ENCODE assay signal across 1 mouse cellular context in the genomic region with DNA sequence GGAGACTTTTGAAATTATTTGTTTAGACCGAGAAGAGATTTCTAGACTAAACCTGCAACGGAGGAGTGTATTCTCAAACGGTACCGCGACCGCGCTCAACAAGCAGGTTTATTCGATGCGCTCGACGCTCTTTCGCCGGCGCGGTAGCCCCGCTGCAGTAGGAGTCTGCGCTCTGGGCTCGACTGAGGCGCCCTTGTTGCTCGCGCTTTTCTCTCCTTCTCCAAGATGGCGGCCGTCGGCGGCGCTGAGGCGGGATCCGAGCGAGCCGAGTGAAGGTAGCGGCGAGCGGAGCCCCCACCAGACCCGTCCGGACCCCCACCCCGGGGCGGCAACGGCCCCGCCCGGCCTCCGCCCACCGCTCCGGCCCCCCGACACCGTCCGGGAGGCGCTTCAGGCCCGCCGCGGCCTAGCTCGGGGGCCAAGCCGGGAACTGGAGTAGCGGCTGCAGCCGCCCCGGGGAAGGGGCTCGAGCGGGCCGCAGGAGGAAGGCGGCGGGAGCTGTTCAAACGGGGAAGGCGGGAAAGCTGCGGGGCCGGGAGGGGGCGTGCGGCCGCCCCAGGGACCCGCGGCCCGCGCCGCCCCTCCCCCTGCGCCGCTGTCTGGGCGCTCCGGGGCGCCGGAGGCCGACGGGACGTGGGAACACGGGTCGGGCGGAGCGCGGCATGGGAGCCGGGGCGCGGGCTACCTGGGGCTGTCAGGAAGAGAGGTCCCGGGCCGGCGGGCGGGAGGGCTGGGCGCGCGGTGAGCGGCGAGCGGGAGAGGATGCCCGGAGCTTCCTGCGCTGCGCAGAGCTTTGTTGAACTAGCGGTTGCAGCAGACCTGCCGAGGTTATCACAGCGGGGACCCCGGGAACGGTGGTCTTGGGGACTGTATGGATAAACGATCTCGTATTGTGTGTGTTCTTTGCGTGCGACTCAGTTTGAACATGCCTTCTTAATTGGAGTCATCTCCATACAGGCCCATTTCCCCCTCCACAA.
TF ChIP-seq lines count a peak whose summit lies in the region.

No protein-coding gene starts in this region.

TF ChIP-seq in CH12.LX, 34 proteins besides CTCF, POLR2A, EP300 and RAD21:
- TF ChIP-seq JUND (conservative IDR thresholded peaks at IDR 0.05; ENCODE audit: low read depth, low read length) (no peak), MYC (IDR thresholded peaks at IDR 0.05; ENCODE audit: low read depth, low read length) (peak; percentile 53; the same call in 1 of the 2 replicates), MXI1 (IDR thresholded peaks at IDR 0.05; ENCODE audit: low read depth, low read length) (peak; percentile 68; the same call in 1 of the 2 replicates), KAT2A (IDR thresholded peaks at IDR 0.05; ENCODE audit: insufficient replicate concordance, low read length) (0 out of 2 replicates have a peak, but pooled peaks have one; percentile 46), USF1 (IDR thresholded peaks at IDR 0.05; ENCODE audit: low read depth, low read length) (no peak), MAFK (IDR thresholded peaks at IDR 0.05; ENCODE audit: insufficient replicate concordance, low read length) (no peak), JUN (IDR thresholded peaks at IDR 0.05; ENCODE audit: insufficient read depth, low read depth, low read length) (no peak), ZC3H11A (IDR thresholded peaks at IDR 0.05; ENCODE audit: low read depth, low read length) (no peak), CHD1 (IDR thresholded peaks at IDR 0.05; ENCODE audit: low read depth, low read length) (no peak), GABPA (IDR thresholded peaks at IDR 0.05; ENCODE audit: insufficient replicate concordance, low read depth, low read length) (no peak), MEF2A (IDR thresholded peaks at IDR 0.05; ENCODE audit: borderline replicate concordance, low read depth, low read length) (no peak), ZMIZ1 (IDR thresholded peaks at IDR 0.05; ENCODE audit: low read depth, low read length) (no peak), CHD2 (IDR thresholded peaks at IDR 0.05; ENCODE audit: low read length) (0 out of 2 replicates have a peak, but pooled peaks have one; percentile 44), ZKSCAN1 (IDR thresholded peaks at IDR 0.05; ENCODE audit: borderline replicate concordance, low read depth, low read length) (peak; percentile 23; the same call in 1 of the 2 replicates), UBTF (IDR thresholded peaks at IDR 0.05; ENCODE audit: low read depth, low read length) (peak; percentile 100), NRF1 (IDR thresholded peaks at IDR 0.05; ENCODE audit: low read depth, low read length) (peak; percentile 75), USF2 (conservative IDR thresholded peaks at IDR 0.05; ENCODE audit: low read depth, low read length) (no peak), PAX5 (IDR thresholded peaks at IDR 0.05; ENCODE audit: low read length) (no peak), ZNF384 (IDR thresholded peaks at IDR 0.05; ENCODE audit: low read depth, low read length) (no peak), TCF12 (IDR thresholded peaks at IDR 0.05; ENCODE audit: low read depth, low read length) (peak; percentile 92), ELF1 (IDR thresholded peaks at IDR 0.05; ENCODE audit: low read depth, low read length) (peak; percentile 35), MAZ (IDR thresholded peaks at IDR 0.05; ENCODE audit: low read depth, low read length) (no peak), NELFE (IDR thresholded peaks at IDR 0.05; ENCODE audit: low read depth, low read length) (peak; percentile 63), POLR2AphosphoS2 (IDR thresholded peaks at IDR 0.05; ENCODE audit: low read depth, low read length) (no peak), SMC3 (IDR thresholded peaks at IDR 0.05; ENCODE audit: low read depth, low read length) (no peak), IRF4 (IDR thresholded peaks at IDR 0.05; ENCODE audit: low read depth, low read length) (no peak; the same call in 1 of the 2 replicates), HCFC1 (IDR thresholded peaks at IDR 0.05; ENCODE audit: low read depth, low read length) (peak; percentile 83), BHLHE40 (IDR thresholded peaks at IDR 0.05; ENCODE audit: low read depth, low read length) (no peak), RCOR1 (conservative IDR thresholded peaks at IDR 0.05; ENCODE audit: low read depth, low read length) (no peak), SIN3A (IDR thresholded peaks at IDR 0.05; ENCODE audit: low read length) (peak; percentile 79; the same call in 1 of the 2 replicates), MAX (IDR thresholded peaks at IDR 0.05; ENCODE audit: low read length) (no peak), ETS1 (conservative IDR thresholded peaks at IDR 0.05; ENCODE audit: low read depth, low read length) (no peak), TBP (conservative IDR thresholded peaks at IDR 0.05; ENCODE audit: low read depth, low read length) (peak; percentile 70; the same call in 1 of the 2 replicates), E2F4 (IDR thresholded peaks at IDR 0.05; ENCODE audit: insufficient replicate concordance, low read depth, low read length) (peak; percentile 51; the same call in 1 of the 2 replicates)
